21 mouse cellular contexts compared by ENCODE assay signal in the genomic region with DNA sequence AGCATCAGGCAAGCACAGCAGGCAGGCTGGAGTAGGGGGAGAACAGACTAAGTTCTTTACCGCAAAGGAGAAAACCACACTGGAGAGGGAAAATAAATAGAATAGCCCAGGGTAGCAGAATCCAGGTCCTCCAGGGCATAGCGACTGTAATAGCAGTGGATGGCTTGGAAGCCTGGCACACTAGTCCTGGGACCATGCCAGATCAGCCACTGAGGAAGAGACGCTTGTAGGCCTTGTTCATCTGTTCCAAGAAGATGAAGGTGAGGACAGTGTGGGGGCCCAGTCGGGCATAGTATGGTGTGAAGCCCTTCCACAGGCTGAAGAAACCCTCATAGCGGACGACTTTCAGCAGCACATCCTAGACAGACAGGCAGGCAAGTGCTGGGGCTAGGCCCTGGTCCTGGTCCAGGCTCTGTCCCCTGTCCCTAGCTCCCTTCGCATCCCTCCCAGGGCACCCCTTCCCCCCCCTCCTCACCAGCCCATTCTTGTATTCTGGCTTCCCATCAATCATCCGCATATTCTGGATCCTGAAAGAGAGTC. TPM values are rescaled to one million over a fixed set of nuclear protein-coding genes. Genes with fewer than 3 reads are reported as not detected.
DNase-seq lines count a peak whose midpoint lies in the region; ATAC-seq lines count a peak whose summit lies in the region.
"Had no signal": no experiment of that assay in that cellular context is flagged by ENCODE, and none has a peak within 500 bp of the region (broad histone marks: within the 10 kb centered on the region; RNA-seq: fewer than 3 reads in every experiment).

No protein-coding gene starts in this region.

- 96% methylated on average over 8 of the region's 8 CpGs for WGBS in heart, embryonic 12.5 days
- WGBS in liver, embryonic 11.5 days = 94% methylated on average over 8 of the region's 8 CpGs
- 98% methylated on average over 8 of the region's 8 CpGs for WGBS in embryonic facial prominence, embryonic 12.5 days

- H3K4me3 ChIP-seq in heart, embryonic 12.5 days = no peak overlapping the region
- H3K4me3 ChIP-seq in liver, embryonic 11.5 days (ENCODE audit: low read depth, low read length) = no peak overlapping the region
- H3K4me3 ChIP-seq in embryonic facial prominence, embryonic 12.5 days = no peak overlapping the region
- H3K4me3 ChIP-seq: embryonic facial prominence, embryonic 15.5 days had no signal

- H3K4me1 ChIP-seq in heart, embryonic 12.5 days (replicated peaks) = peaks cover 38% of the 10 kb centered on the region
- H3K4me1 ChIP-seq in liver, embryonic 11.5 days (replicated peaks; ENCODE audit: control insufficient read depth, insufficient read depth, low read length) = peaks cover 33% of the 10 kb centered on the region
- H3K4me1 ChIP-seq in embryonic facial prominence, embryonic 12.5 days = peaks cover 25% of the 10 kb centered on the region

- no peak overlapping the region for H3K27ac ChIP-seq in heart, embryonic 12.5 days (ENCODE audit: poor library complexity, severe bottlenecking)
- no peak overlapping the region for H3K27ac ChIP-seq in liver, embryonic 11.5 days (ENCODE audit: low read depth, low read length)
- no peak overlapping the region for H3K27ac ChIP-seq in embryonic facial prominence, embryonic 12.5 days
- H3K27ac ChIP-seq: embryonic facial prominence, embryonic 15.5 days; hindbrain, embryonic 14.5 days had no signal

- ATAC-seq in heart, embryonic 12.5 days (ENCODE audit: insufficient number of reproducible peaks, low FRiP score) = no peak
- no peak for ATAC-seq in liver, embryonic 11.5 days (replicated peaks; ENCODE audit: low FRiP score)
- no peak for ATAC-seq in embryonic facial prominence, embryonic 12.5 days (ENCODE audit: insufficient number of reproducible peaks, insufficient read depth, low FRiP score, low TSS enrichment)
- ATAC-seq: Patski had no signal

- peak; percentile 50 to 51 for DNase-seq in cerebellum, postnatal 14 days
- no peak for DNase-seq in cerebellum, adult 11 months
- no peak for DNase-seq in heart, postnatal 25 days (ENCODE audit: low spot score)
- DNase-seq in liver, embryonic 11.5 days (ENCODE audit: low spot score) = no peak
- no peak for DNase-seq in liver
- DNase-seq in left cerebral cortex, adult 8-10 months (ENCODE audit: low spot score in 2 of 2) = no peak
- DNase-seq: adrenal gland, postnatal 36 days; gastrocnemius, postnatal 14 days; kidney, adult 2 months; kidney, postnatal 4 days; lung, postnatal 4 days; right cerebral cortex, postnatal 4 days had no signal

- H3K27me3 ChIP-seq in heart, embryonic 12.5 days (replicated peaks) = no peaks in the 10 kb centered on the region
- H3K27me3 ChIP-seq in liver, embryonic 11.5 days (replicated peaks; ENCODE audit: control insufficient read depth, insufficient read depth, low read length) = no peaks in the 10 kb centered on the region
- H3K27me3 ChIP-seq in embryonic facial prominence, embryonic 12.5 days = no peaks in the 10 kb centered on the region
- H3K27me3 ChIP-seq: embryonic facial prominence, embryonic 15.5 days; Patski had no signal

- H3K9me3 ChIP-seq in heart, embryonic 12.5 days (replicated peaks) = no peaks in the 10 kb centered on the region
- no peaks in the 10 kb centered on the region for H3K9me3 ChIP-seq in liver, embryonic 11.5 days (ENCODE audit: control insufficient read depth, low read length)
- H3K9me3 ChIP-seq in embryonic facial prominence, embryonic 12.5 days = no peaks in the 10 kb centered on the region
- H3K9me3 ChIP-seq: embryonic facial prominence, embryonic 15.5 days had no signal

- H3K9ac ChIP-seq in heart, embryonic 12.5 days = peak overlapping the region; percentile 97; the same call in 1 of the 2 replicates
- 0 out of 2 replicates have a peak overlapping the region, but pooled peaks have one; percentile 9 for H3K9ac ChIP-seq in liver, embryonic 11.5 days (ENCODE audit: low read depth, low read length)
- H3K9ac ChIP-seq in embryonic facial prominence, embryonic 12.5 days = peak overlapping the region; percentile 17; the same call in 1 of the 2 replicates

- H3K36me3 ChIP-seq in heart, embryonic 12.5 days = peaks cover 47% of the 10 kb centered on the region
- peaks cover 25% of the 10 kb centered on the region for H3K36me3 ChIP-seq in liver, embryonic 11.5 days (ENCODE audit: control insufficient read depth, insufficient read depth, low read length)
- H3K36me3 ChIP-seq in embryonic facial prominence, embryonic 12.5 days = peaks cover 43% of the 10 kb centered on the region

- no peak overlapping the region for H3K4me2 ChIP-seq in heart, embryonic 12.5 days
- H3K4me2 ChIP-seq in liver, embryonic 11.5 days = no peak overlapping the region
- no peak overlapping the region for H3K4me2 ChIP-seq in embryonic facial prominence, embryonic 12.5 days (replicated peaks)

- intact Hi-C loops in heart, postnatal 25 days (cut with DNase I) = no loop called here

RNA-seq across cellular contexts. Expression of gene Rnf167, which starts 2.4 kb away (rescaled TPM):
- polyA plus RNA-seq in heart, embryonic 12.5 days (2016; fragmentation: Nextera tagmentation; extraction: Ambion mirVana) = 67.4 and 70.1 TPM in 2 replicates
- 10 to 100 TPM; 48.0 to 54.0 TPM for total RNA-seq in heart, postnatal 25 days (2021)
- 113 and 114 TPM in 2 replicates for polyA plus RNA-seq in liver, embryonic 11.5 days (2014; fragmentation: Nextera tagmentation; extraction: Ambion mirVana)
- polyA plus RNA-seq in embryonic facial prominence, embryonic 12.5 days (2016; fragmentation: Nextera tagmentation; extraction: Ambion mirVana) = 96.5 and 104 TPM in 2 replicates
- total RNA-seq in left cerebral cortex, adult 8-10 months (2022) = 10 to 100 TPM; 87.8 to 96.5 (median 89.7) TPM

RNA-seq across cellular contexts. Expression of gene Slc25a11, which starts 2.6 kb away (rescaled TPM):
- 227 and 229 TPM in 2 replicates for polyA plus RNA-seq in heart, embryonic 12.5 days (2016; fragmentation: Nextera tagmentation; extraction: Ambion mirVana)
- 100 to 1,000 TPM; 550 to 562 TPM for total RNA-seq in heart, postnatal 25 days (2021)
- 115 and 126 TPM in 2 replicates for polyA plus RNA-seq in liver, embryonic 11.5 days (2014; fragmentation: Nextera tagmentation; extraction: Ambion mirVana)
- polyA plus RNA-seq in embryonic facial prominence, embryonic 12.5 days (2016; fragmentation: Nextera tagmentation; extraction: Ambion mirVana) = 159 and 160 TPM in 2 replicates
- 100 to 1,000 TPM; 124 to 140 (median 132) TPM for total RNA-seq in left cerebral cortex, adult 8-10 months (2022)

RNA-seq across cellular contexts. Expression of gene Gp1ba, which starts 5.7 kb away (rescaled TPM):
- 1.4 and 2.2 TPM in 2 replicates for polyA plus RNA-seq in heart, embryonic 12.5 days (2016; fragmentation: Nextera tagmentation; extraction: Ambion mirVana)
- total RNA-seq in heart, postnatal 25 days (2021) = under 1 TPM; 0.36 to 0.42 TPM
- polyA plus RNA-seq in liver, embryonic 11.5 days (2014; fragmentation: Nextera tagmentation; extraction: Ambion mirVana) = 15.3 and 16.4 TPM in 2 replicates
- 0.15 and 0.27 TPM in 2 replicates for polyA plus RNA-seq in embryonic facial prominence, embryonic 12.5 days (2016; fragmentation: Nextera tagmentation; extraction: Ambion mirVana)
- total RNA-seq in left cerebral cortex, adult 8-10 months (2022) = not detected
- total RNA-seq: layer of hippocampus, postnatal 14 days; left cerebral cortex, postnatal 36 days; midbrain, postnatal 0 days had no signal
- polyA plus RNA-seq: cortical plate, adult 2 months had no signal

RNA-seq across cellular contexts. Expression of gene Pfn1, which starts 9.8 kb away (rescaled TPM):
- polyA plus RNA-seq in heart, embryonic 12.5 days (2016; fragmentation: Nextera tagmentation; extraction: Ambion mirVana) = 1,661 and 1,678 TPM in 2 replicates
- total RNA-seq in heart, postnatal 25 days (2021) = 100 to 1,000 TPM; 290 to 310 TPM
- 2,285 and 2,367 TPM in 2 replicates for polyA plus RNA-seq in liver, embryonic 11.5 days (2014; fragmentation: Nextera tagmentation; extraction: Ambion mirVana)
- 1,467 and 1,498 TPM in 2 replicates for polyA plus RNA-seq in embryonic facial prominence, embryonic 12.5 days (2016; fragmentation: Nextera tagmentation; extraction: Ambion mirVana)
- total RNA-seq in left cerebral cortex, adult 8-10 months (2022) = 100 to 1,000 TPM; 203 to 237 (median 220) TPM

RNA-seq across cellular contexts. Expression of gene Eno3, which starts 12.4 kb away (rescaled TPM):
- polyA plus RNA-seq in heart, embryonic 12.5 days (2016; fragmentation: Nextera tagmentation; extraction: Ambion mirVana) = 238 and 239 TPM in 2 replicates
- 1,000 to 10,000 TPM; 2,028 to 2,111 TPM for total RNA-seq in heart, postnatal 25 days (2021)
- polyA plus RNA-seq in liver, embryonic 11.5 days (2014; fragmentation: Nextera tagmentation; extraction: Ambion mirVana) = 19.8 and 20.1 TPM in 2 replicates
- 20.1 and 27.9 TPM in 2 replicates for polyA plus RNA-seq in embryonic facial prominence, embryonic 12.5 days (2016; fragmentation: Nextera tagmentation; extraction: Ambion mirVana)
- 10 to 100 TPM; 10.5 to 14.1 (median 12.5) TPM for total RNA-seq in left cerebral cortex, adult 8-10 months (2022)

Comparison
In these comparisons a context has a peak if more than half of its experiments do, and no peak if none do; other contexts are left out.
1. DNase-seq: peak in cerebellum, postnatal 14 days (2 of 2); none in cerebellum, adult 11 months (single experiment), heart, postnatal 25 days (single experiment), liver, embryonic 11.5 days (single experiment), liver (single experiment) and left cerebral cortex, adult 8-10 months (0 of 2).
2. H3K9ac ChIP-seq: peak in every context shown above with its lines; median percentile 97 in heart, embryonic 12.5 days; 17 in embryonic facial prominence, embryonic 12.5 days; 9 in liver, embryonic 11.5 days.